Mouse (Mus musculus) CD4-positive, CD25-positive, alpha-beta regulatory T cell (primary cell): ENCODE measurements around the gene Slc35c1. TPM values are rescaled to one million over a fixed set of nuclear protein-coding genes. Genes with fewer than 3 reads are reported as not detected.

Source experiments
- polyA plus RNA-seq: library from polyadenylated mRNA; unstranded; fragments of 100-300 nt; shearing (Covaris generic); gene quantifications from one replicate; pipeline ENCODE4 v1.2.1, GENCODE M21; 2017

The Slc35c1 gene
- 73.4 TPM for polyA plus RNA-seq

GRCm38 (mm10) chr2:92459921-92460707 is at the start of gene Slc35c1:
Slc35c1 (minus strand) TSS chr2:92460538.

DNA sequence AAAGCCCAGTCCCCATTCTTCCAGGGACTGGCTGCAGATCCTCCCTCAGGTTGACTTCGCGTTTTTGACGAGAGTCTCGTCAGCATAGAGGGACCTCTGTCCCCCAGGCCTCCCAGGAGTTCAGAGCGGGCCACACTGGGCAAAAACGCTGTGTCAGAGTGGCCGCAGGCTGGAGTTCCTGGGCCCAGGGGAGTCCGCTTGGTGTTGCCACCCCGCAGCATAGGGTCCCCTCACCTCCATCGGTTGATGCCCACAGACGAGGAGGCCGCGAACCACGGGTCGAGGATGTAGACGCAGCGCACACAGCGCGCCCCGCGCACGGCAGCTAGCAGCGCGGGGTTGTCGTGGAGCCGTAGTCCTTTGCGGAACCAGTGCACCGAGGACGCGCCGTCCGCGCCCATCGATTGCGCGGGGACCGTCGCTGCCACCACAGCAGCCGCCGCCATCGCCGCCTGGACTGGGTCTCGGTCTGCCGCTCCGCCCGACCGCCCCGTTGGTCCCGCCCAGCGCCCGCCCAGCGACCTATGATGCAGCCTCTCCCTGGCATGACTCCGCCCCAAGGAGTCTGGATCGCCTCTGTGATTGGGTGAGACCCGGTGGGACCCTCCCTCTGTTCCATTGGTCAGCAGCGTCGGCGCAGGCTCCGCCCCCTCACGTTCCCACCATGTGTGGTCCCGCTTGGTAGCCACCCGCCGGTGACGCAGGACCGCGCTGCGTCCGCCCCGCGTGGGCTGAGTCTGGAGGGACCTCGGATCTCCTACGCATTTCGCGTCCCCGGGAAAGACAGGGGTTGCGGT is 26.6 kb downstream of the Slc35c1 start, which contains the start of gene Cry2:
Gene Cry2, minus strand, starts transcription at position 466 of the 797 bp plus-strand sequence.

Other genes with a start within 250 kb of the Slc35c1 start
- gene Pex16, start 85.9 kb downstream of the Slc35c1 start, polyA plus RNA-seq: 51.9 TPM
- gene Large2, start 85.7 kb downstream of the Slc35c1 start, polyA plus RNA-seq: 1.1 TPM
- 7.1 TPM for gene 1700029I15Rik, start 78.0 kb downstream of the Slc35c1 start, polyA plus RNA-seq
- 1.3 TPM for gene Mapk8ip1, start 59.3 kb downstream of the Slc35c1 start, polyA plus RNA-seq
- 21.3 TPM for gene Cry2, start 26.5 kb downstream of the Slc35c1 start, polyA plus RNA-seq
- not detected for gene Chst1, start 139.2 kb upstream of the Slc35c1 start, polyA plus RNA-seq